ENCODE assay signal across 19 mouse cellular contexts in genomic region chr15:43784171-43784570, GRCm38 (mm10).
"Had no signal": no experiment of that assay in that cellular context is flagged by ENCODE, and none has a peak within 500 bp of the region (broad histone marks: within the 10 kb centered on the region; RNA-seq: fewer than 3 reads in every experiment).

No protein-coding gene starts in this region.

- H3K36me3 ChIP-seq: midbrain, embryonic 13.5 days; midbrain, embryonic 15.5 days; neural tube, embryonic 13.5 days; neural tube, embryonic 15.5 days had no signal

- H3K9ac ChIP-seq: liver, postnatal 0 days; midbrain, embryonic 13.5 days; midbrain, embryonic 15.5 days; neural tube, embryonic 13.5 days; neural tube, embryonic 15.5 days had no signal

- H3K9me3 ChIP-seq: midbrain, embryonic 13.5 days; midbrain, embryonic 15.5 days; neural tube, embryonic 13.5 days; neural tube, embryonic 15.5 days had no signal

- H3K27me3 ChIP-seq: megakaryocyte, embryonic 14.5 days; midbrain, embryonic 13.5 days; midbrain, embryonic 15.5 days; neural tube, embryonic 13.5 days; neural tube, embryonic 15.5 days had no signal

- H3K4me3 ChIP-seq: megakaryocyte, embryonic 14.5 days; midbrain, embryonic 13.5 days; midbrain, embryonic 15.5 days; neural tube, embryonic 13.5 days; neural tube, embryonic 15.5 days had no signal

- H3K4me1 ChIP-seq: megakaryocyte, embryonic 14.5 days; midbrain, embryonic 13.5 days; midbrain, embryonic 15.5 days; neural tube, embryonic 13.5 days; neural tube, embryonic 15.5 days had no signal

- ATAC-seq: liver, postnatal 0 days; midbrain, embryonic 13.5 days; midbrain, embryonic 15.5 days had no signal

- H3K27ac ChIP-seq: macrophage; midbrain, embryonic 13.5 days; midbrain, embryonic 15.5 days; neural tube, embryonic 13.5 days; neural tube, embryonic 15.5 days had no signal

- H3K4me2 ChIP-seq: midbrain, embryonic 11.5 days; midbrain, embryonic 13.5 days; midbrain, embryonic 15.5 days; neural tube, embryonic 13.5 days; neural tube, embryonic 15.5 days had no signal

- DNase-seq: liver, postnatal 0 days; lung, adult 2 months; lung, postnatal 10 days; lung, postnatal 36 days; retina, postnatal 1 day; right cerebral cortex, adult 18-20 months; right cerebral cortex, postnatal 25 days; right cerebral cortex, postnatal 4 days; spleen, adult 18-20 months; thymus, adult 18-20 months; thymus, postnatal 14 days; thymus, postnatal 36 days had no signal
